In genomic region chr11:32693431-32694141, GRCm38 (mm10) we compare ENCODE assay signal across 8 mouse cellular contexts. TPM values are rescaled to one million over a fixed set of nuclear protein-coding genes. Genes with fewer than 3 reads are reported as not detected.
DNase-seq lines count a peak whose midpoint lies in the region; ATAC-seq and TF ChIP-seq lines count a peak whose summit lies in the region.
"Had no signal": no experiment of that assay in that cellular context is flagged by ENCODE, and none has a peak within 500 bp of the region (broad histone marks: within the 10 kb centered on the region; RNA-seq: fewer than 3 reads in every experiment).

No protein-coding gene starts in this region.

- H3K9ac ChIP-seq in CH12.LX (ENCODE audit: insufficient read depth, low read depth) = no peak overlapping the region
- H3K9ac ChIP-seq in intestine, embryonic 16.5 days (ENCODE audit: low read depth, low read length) = no peak overlapping the region

- peak; percentile 81 for ATAC-seq in intestine, embryonic 16.5 days

- DNase-seq in layer of hippocampus, adult 2 months (ENCODE audit: low spot score in 2 of 2) = peak in 1 of 2 experiments; percentile 40
- no peak for DNase-seq in layer of hippocampus, postnatal 10 days (ENCODE audit: low spot score in 2 of 2)
- no peak for DNase-seq in CH12.LX (ENCODE audit: extremely low read depth)
- DNase-seq in R1 (ENCODE audit: low read depth, low spot score) = peak; percentile 30
- DNase-seq in adrenal gland, adult 18-20 months (ENCODE audit: low spot score in 2 of 2) = no peak
- no peak for DNase-seq in thymus, postnatal 25 days

- WGBS in intestine, embryonic 16.5 days = 35% methylated on average over 7 of the region's 7 CpGs

- TF ChIP-seq POLR2A in CH12.LX (IDR thresholded peaks at IDR 0.05; ENCODE audit: low read depth, low read length) = no peak

- H3K79me2 ChIP-seq in CH12.LX (replicated peaks; ENCODE audit: control insufficient read depth, extremely low read depth, insufficient read depth, poor library complexity, severe bottlenecking) = peaks cover 49% of the 10 kb centered on the region

- peak; percentile 35 for TF ChIP-seq RAD21 in CH12.LX (IDR thresholded peaks at IDR 0.05; ENCODE audit: low read depth, low read length)

- no peak for TF ChIP-seq EP300 in CH12.LX (IDR thresholded peaks at IDR 0.05; ENCODE audit: low read length)

- dilution Hi-C loops in CH12.LX (cut with MboI; ENCODE audit: extremely low pct_ligation_motif_present, extremely low pct_unique_long_range_greater_than_20kb, low sequenced_read_pairs) = no loop called here

- TF ChIP-seq CTCF in layer of hippocampus, adult 2 months (conservative IDR thresholded peaks at IDR 0.05) = peak; percentile 75
- peak; percentile 49 to 56; a peak in 3 of 4 replicates for TF ChIP-seq CTCF in CH12.LX (conservative IDR thresholded peaks at IDR 0.05 in 1 of 2, IDR thresholded peaks at IDR 0.05 in 1 of 2; ENCODE audit: low read depth in 2 of 2, low read length in 2 of 2)

- in situ Hi-C loops in CH12.LX (cut with MboI; ENCODE audit: low pct_ligation_motif_present, low pct_unique_long_range_greater_than_20kb, low sequenced_read_pairs) = no loop called here

- H3K27me3 ChIP-seq in CH12.LX (replicated peaks) = no peaks in the 10 kb centered on the region
- no peaks in the 10 kb centered on the region for H3K27me3 ChIP-seq in intestine, embryonic 16.5 days (replicated peaks; ENCODE audit: control insufficient read depth, insufficient read depth, low read length)

- H3K36me3 ChIP-seq in CH12.LX (replicated peaks in 1 of 2; ENCODE audit: control insufficient read depth in 1 of 2, insufficient read depth in 1 of 2, low read length in 1 of 2) = peaks cover 0 to 19% of the 10 kb centered on the region in 2 experiments
- no peaks in the 10 kb centered on the region for H3K36me3 ChIP-seq in intestine, embryonic 16.5 days (ENCODE audit: control insufficient read depth, insufficient read depth, low read length)

- H3K4me3 ChIP-seq in layer of hippocampus, adult 2 months = no peak overlapping the region
- no peak overlapping the region for H3K4me3 ChIP-seq in CH12.LX (replicated peaks in 1 of 3; ENCODE audit: low read depth in 2 of 3, low read length in 2 of 3, poor library complexity in 1 of 3)
- no peak overlapping the region for H3K4me3 ChIP-seq in intestine, embryonic 16.5 days (ENCODE audit: low read length)
- H3K4me3 ChIP-seq: erythroblast, embryonic 14.5 days had no signal

- H3K9me3 ChIP-seq in CH12.LX (replicated peaks; ENCODE audit: low read length) = no peaks in the 10 kb centered on the region
- H3K9me3 ChIP-seq in intestine, embryonic 16.5 days (ENCODE audit: control insufficient read depth, low read length) = no peaks in the 10 kb centered on the region

- H3K4me2 ChIP-seq in CH12.LX (ENCODE audit: insufficient read depth, low read depth, poor library complexity, severe bottlenecking) = no peak overlapping the region
- no peak overlapping the region for H3K4me2 ChIP-seq in intestine, embryonic 16.5 days (ENCODE audit: low read depth, low read length)

- peak overlapping the region; percentile 89 for H3K27ac ChIP-seq in layer of hippocampus, adult 2 months
- no peak overlapping the region for H3K27ac ChIP-seq in CH12.LX (ENCODE audit: insufficient read depth, low read depth)
- no peak overlapping the region for H3K27ac ChIP-seq in intestine, embryonic 16.5 days (ENCODE audit: low read length)

- peaks cover 7 to 95% of the 10 kb centered on the region in 2 experiments for H3K4me1 ChIP-seq in CH12.LX (ENCODE audit: control insufficient read depth in 1 of 2, insufficient read depth in 2 of 2)
- H3K4me1 ChIP-seq in intestine, embryonic 16.5 days (ENCODE audit: control insufficient read depth, insufficient read depth, low read length) = peaks cover 17% of the 10 kb centered on the region

TF ChIP-seq in CH12.LX, 34 proteins besides CTCF, POLR2A, EP300 and RAD21:
- TF ChIP-seq SMC3 (IDR thresholded peaks at IDR 0.05; ENCODE audit: low read depth, low read length) (peak; percentile 25; the same call in 1 of the 2 replicates), RCOR1 (conservative IDR thresholded peaks at IDR 0.05; ENCODE audit: low read depth, low read length) (no peak)

RNA-seq across cellular contexts. Expression of gene Fbxw11, which starts 51.1 kb away (rescaled TPM):
- total RNA-seq in layer of hippocampus, adult 2 months (2021) = 100 to 1,000 TPM; 146 to 157 TPM
- 100 to 1,000 TPM; 119 to 132 TPM for total RNA-seq in layer of hippocampus, postnatal 10 days (2021)
- total RNA-seq in CH12.LX (2012; rRNA removed) (55.9 and 58.5 TPM in 2 replicates), CH12.LX (2014; rRNA removed) (82.8 and 85.0 TPM in 2 replicates)
- 45.0 and 54.5 TPM in 2 replicates for polyA plus RNA-seq in CH12.LX (2012; ENCODE audit: insufficient read length, low read depth)
- 59.0 and 59.6 TPM in 2 replicates for polyA plus RNA-seq in intestine, embryonic 16.5 days (2015; fragmentation: Nextera tagmentation; extraction: Ambion mirVana)
- total RNA-seq in adrenal gland, adult 18-20 months (2021) = 100 to 1,000 TPM in 1 of 2 experiments, 10 to 100 TPM in 1; 97.0 to 117 TPM
